Mouse (Mus musculus): ENCODE measurements around the gene Slc9a9. TPM values are rescaled to one million over a fixed set of nuclear protein-coding genes. Genes with fewer than 3 reads are reported as not detected.

The Slc9a9 gene
- polyA plus RNA-seq, 1 experiment, result 4.0 TPM

DNA sequence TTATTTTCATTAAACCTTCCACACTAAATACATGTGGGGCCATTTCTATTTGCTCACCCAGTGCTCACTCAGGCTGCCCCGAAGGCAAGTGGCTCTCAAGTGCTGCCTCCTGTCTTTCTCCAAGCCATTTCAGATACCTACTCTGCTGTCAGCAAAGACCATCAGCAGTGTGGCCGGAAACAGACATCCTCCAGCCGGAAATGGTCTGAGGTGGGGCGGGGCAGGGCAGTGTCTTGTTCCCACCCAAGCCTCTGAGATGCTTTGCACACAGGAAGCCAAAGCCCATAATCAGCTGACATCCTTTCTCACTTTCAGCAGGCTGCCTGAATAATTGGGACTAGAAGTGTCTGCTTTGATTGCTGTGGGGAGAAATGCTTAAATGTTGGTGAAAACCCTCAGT is 450.4 kb downstream of the Slc9a9 start:
- H3K4me3 ChIP-seq (replicated peaks; ENCODE audit: extremely low read depth, low read depth, low read length), result no peak overlapping the region
- no peak for DNase-seq
- H3K4me1 ChIP-seq (ENCODE audit: control insufficient read depth, insufficient read depth, low read length), result no peaks in the 10 kb centered on the region; the same call in 1 of the 2 replicates
- 19% methylated on average over 4 of the region's 4 CpGs for WGBS
- TF ChIP-seq POLR2A (IDR thresholded peaks at IDR 0.05; ENCODE audit: borderline replicate concordance, extremely low read depth, low read depth, low read length) (no peak), CTCF (IDR thresholded peaks at IDR 0.05; ENCODE audit: insufficient read depth, low read length) (no peak)

DNA sequence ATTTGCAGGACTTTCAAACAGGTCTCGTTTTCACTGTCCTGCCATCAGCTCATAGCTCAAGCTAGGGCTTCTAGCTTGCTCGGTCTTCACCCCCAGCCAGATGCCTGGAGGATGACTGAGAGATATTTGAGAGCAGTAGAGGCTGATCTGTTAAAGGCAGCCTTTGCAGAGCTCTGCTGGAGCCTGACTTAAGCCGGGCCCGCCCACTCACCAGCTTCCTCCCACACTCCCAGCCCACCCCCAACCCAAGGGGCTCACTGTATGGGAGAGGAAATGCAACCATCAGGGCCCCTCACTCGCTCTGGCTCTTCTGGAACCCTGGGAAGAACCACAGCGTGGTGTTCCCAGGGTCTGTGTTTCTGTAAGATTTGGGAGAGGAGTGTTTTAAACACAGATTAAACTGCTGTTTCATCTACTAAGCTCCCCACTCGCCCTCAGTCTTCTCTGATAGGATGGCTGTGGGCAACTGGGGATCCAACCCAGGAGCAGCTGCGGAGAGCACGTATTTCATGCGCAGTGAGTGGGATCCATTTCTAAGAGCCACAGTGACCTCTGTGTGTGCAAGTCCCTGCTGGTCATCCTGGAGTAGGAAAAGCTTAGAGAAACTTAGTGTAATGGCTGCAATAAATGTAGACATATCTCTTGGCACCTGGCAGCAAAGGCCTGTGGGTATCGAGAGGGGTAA is 451.6 kb downstream of the Slc9a9 start:
- TF ChIP-seq POLR2A (IDR thresholded peaks at IDR 0.05; ENCODE audit: borderline replicate concordance, extremely low read depth, low read depth, low read length), result no peak
- TF ChIP-seq CTCF (IDR thresholded peaks at IDR 0.05; ENCODE audit: insufficient read depth, low read length), result no peak
- Histone ChIP-seq H3K4me1 (ENCODE audit: control insufficient read depth, insufficient read depth, low read length) (no peaks in the 10 kb centered on the region; the same call in 1 of the 2 replicates), H3K4me3 (replicated peaks; ENCODE audit: extremely low read depth, low read depth, low read length) (no peak overlapping the region)
- DNase-seq, result no peak
- 47% methylated on average over 11 of the region's 11 CpGs for WGBS

DNA sequence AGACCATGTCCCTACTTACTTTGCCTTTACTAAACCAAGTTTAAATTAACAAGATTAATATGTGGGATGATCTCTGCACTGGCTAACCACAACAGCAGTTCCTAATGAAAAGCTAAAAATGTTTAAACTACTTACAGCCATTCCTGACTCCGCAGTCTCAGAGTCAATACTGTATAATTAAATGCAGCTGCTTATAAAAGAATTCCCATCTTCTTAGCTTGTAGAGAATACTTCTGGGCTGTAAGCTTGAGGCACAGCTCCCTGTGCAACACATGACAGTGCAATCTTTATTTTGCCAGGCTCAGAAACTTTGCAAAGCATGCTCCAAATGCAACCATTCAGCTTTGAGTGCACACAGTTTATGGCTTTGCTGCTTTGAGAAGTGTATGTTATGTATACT is 456.0 kb downstream of the Slc9a9 start:
- no peak for DNase-seq
- WGBS, result 98% methylated on average over 1 of the region's 1 CpGs
- H3K4me1 ChIP-seq (ENCODE audit: control insufficient read depth, insufficient read depth, low read length), result no peaks in the 10 kb centered on the region
- no peak overlapping the region for H3K4me3 ChIP-seq (replicated peaks; ENCODE audit: extremely low read depth, low read depth, low read length)
- TF ChIP-seq POLR2A (IDR thresholded peaks at IDR 0.05; ENCODE audit: borderline replicate concordance, extremely low read depth, low read depth, low read length) (no peak), CTCF (IDR thresholded peaks at IDR 0.05; ENCODE audit: insufficient read depth, low read length) (no peak)

DNA sequence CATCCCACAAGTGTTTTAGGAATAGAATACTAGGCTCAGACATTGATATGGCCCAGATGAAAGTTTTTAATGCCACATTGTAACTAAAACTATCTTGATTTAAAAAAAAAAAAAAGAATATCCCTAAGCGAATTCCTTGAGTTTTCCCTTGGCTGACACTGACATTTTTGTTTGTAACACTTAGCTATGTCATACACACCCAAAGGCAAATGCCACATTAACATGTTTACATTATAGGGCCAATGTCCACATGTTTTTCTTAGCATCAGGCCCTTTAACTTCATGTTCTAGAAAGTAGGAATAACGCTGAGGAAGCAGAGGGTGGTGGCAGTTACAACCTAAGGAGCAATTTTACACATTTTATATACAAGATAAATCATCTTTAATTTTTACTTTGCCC is 458.1 kb downstream of the Slc9a9 start:
- H3K4me3 ChIP-seq (replicated peaks; ENCODE audit: extremely low read depth, low read depth, low read length), result no peak overlapping the region
- H3K4me1 ChIP-seq (ENCODE audit: control insufficient read depth, insufficient read depth, low read length), result no peaks in the 10 kb centered on the region
- TF ChIP-seq CTCF (IDR thresholded peaks at IDR 0.05; ENCODE audit: insufficient read depth, low read length), result no peak
- no peak for TF ChIP-seq POLR2A (IDR thresholded peaks at IDR 0.05; ENCODE audit: borderline replicate concordance, extremely low read depth, low read depth, low read length)
- 63% methylated on average over 2 of the region's 2 CpGs for WGBS
- no peak for DNase-seq

DNA sequence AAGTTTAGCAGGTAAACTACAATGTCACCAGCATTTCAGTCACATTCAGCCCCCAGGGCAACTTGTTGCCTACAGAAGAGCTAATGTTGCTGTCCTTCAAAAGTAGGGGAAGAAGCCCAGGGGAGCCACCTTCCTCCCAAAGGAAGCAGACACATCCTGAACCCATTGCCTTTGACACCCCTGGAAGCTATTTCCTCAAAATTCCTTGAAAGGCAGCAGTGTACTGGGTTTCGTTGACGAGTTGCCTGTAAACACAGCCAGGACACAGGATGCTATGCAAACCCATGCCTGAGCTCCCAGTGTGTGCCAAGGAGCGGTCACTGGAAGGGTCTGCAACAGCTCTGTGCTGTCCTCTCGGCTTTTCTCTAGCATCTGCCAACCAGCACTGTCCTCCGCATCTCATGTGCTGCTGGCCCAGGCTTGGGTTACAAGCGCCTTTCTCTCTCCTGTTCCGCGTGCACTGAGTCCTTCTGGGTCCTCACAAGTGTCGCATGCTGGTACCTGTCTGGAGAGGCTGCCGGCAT is 479.6 kb downstream of the Slc9a9 start:
- no peak for DNase-seq
- no peak for TF ChIP-seq POLR2A (IDR thresholded peaks at IDR 0.05; ENCODE audit: borderline replicate concordance, extremely low read depth, low read depth, low read length)
- TF ChIP-seq CTCF (IDR thresholded peaks at IDR 0.05; ENCODE audit: insufficient read depth, low read length), result no peak
- 72% methylated on average over 10 of the region's 10 CpGs for WGBS
- Histone ChIP-seq H3K4me1 (ENCODE audit: control insufficient read depth, insufficient read depth, low read length) (peaks cover 2% of the 10 kb centered on the region; the same call in 1 of the 2 replicates), H3K4me3 (replicated peaks; ENCODE audit: extremely low read depth, low read depth, low read length) (no peak overlapping the region)

DNA sequence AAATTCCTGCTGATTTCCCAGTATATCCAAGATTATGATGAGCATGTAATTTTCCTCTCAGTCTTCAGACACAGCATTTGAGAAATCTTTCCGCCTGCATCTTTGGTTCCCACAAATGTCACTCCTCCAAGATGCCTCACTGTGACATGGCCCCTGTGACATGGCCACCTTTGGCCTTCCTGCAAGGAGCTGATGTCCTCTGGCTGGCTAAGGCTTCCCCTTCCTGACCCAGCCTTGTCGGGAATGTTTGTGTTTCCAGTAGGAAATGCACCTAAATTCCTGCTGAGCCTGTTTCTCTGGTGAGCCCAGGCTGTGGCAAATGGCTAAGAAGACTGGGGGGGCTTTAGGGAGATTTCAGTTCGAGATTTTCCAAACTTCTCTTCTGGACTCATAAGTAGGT is 480.4 kb downstream of the Slc9a9 start:
- 41% methylated on average over 3 of the region's 3 CpGs for WGBS
- DNase-seq, result no peak
- no peak for TF ChIP-seq CTCF (IDR thresholded peaks at IDR 0.05; ENCODE audit: insufficient read depth, low read length)
- TF ChIP-seq POLR2A (IDR thresholded peaks at IDR 0.05; ENCODE audit: borderline replicate concordance, extremely low read depth, low read depth, low read length), result no peak
- peaks cover 2% of the 10 kb centered on the region; the same call in 1 of the 2 replicates for H3K4me1 ChIP-seq (ENCODE audit: control insufficient read depth, insufficient read depth, low read length)
- no peak overlapping the region for H3K4me3 ChIP-seq (replicated peaks; ENCODE audit: extremely low read depth, low read depth, low read length)

DNA sequence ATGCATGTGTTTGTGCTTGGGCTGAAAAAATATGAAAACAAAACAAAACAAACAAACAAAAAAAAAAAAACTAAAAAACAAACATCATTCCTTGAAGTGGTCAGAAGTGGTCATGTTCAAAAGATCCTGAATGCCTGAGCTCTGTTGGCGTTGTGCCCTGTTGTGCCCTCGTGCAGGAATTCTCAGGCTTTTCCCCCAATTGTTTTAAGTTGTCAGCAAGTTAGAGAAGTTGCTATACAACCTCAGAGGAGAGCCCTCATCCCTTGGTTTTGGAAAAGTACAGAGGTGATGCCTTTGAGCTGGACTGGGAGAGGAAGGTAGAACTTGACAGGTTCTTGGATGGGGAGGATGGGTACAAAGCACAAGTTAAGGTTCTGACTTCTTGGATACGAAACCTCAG is 480.9 kb downstream of the Slc9a9 start:
- peaks cover 2% of the 10 kb centered on the region; the same call in 1 of the 2 replicates for H3K4me1 ChIP-seq (ENCODE audit: control insufficient read depth, insufficient read depth, low read length)
- no peak overlapping the region for H3K4me3 ChIP-seq (replicated peaks; ENCODE audit: extremely low read depth, low read depth, low read length)
- no peak for TF ChIP-seq CTCF (IDR thresholded peaks at IDR 0.05; ENCODE audit: insufficient read depth, low read length)
- WGBS, result 51% methylated on average over 3 of the region's 3 CpGs
- DNase-seq, result no peak

DNA sequence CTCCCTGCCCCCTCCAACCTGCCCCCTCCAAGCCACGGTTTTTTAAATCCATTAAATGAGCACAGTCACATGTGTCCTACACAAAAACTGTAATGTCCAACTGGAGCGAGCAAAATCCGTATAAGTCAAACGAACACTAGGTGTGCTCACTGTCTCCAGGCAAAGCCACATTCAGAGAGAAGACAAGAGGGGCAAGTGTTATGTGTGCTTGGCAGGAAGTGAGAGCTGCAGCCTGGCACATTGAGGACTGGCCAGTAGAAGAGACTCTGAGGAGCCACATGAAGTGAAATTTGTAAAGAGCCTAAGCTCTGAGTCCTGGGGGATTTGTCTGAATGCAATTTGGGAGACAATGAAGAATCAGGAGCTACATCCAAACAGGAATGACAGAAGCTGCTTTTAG is 481.3 kb downstream of the Slc9a9 start:
- no peak for TF ChIP-seq CTCF (IDR thresholded peaks at IDR 0.05; ENCODE audit: insufficient read depth, low read length)
- no peak for TF ChIP-seq POLR2A (IDR thresholded peaks at IDR 0.05; ENCODE audit: borderline replicate concordance, extremely low read depth, low read depth, low read length)
- no peak for DNase-seq
- WGBS, result 72% methylated on average over 4 of the region's 4 CpGs
- peaks cover 2% of the 10 kb centered on the region; the same call in 1 of the 2 replicates for H3K4me1 ChIP-seq (ENCODE audit: control insufficient read depth, insufficient read depth, low read length)
- no peak overlapping the region for H3K4me3 ChIP-seq (replicated peaks; ENCODE audit: extremely low read depth, low read depth, low read length)

DNA sequence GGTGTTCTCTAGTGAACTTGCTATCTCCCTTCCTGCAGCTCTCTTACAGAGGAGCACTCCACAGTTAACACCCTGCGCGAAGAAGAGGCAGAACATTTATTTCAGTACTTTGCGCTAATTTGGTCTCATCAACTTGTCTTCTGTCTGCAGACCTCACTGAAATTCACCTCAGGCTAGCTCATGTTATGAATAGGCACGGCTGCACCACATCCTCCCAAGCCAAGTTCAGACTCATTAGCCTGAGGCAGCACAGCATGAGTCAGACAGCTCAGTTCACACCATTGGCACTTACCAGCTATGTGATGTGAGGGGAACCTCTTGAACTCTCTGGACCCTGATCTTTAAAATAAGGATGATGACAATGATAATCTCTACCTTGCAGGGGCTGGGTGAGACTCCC is 482.0 kb downstream of the Slc9a9 start:
- 80% methylated on average over 4 of the region's 4 CpGs for WGBS
- no peak for TF ChIP-seq CTCF (IDR thresholded peaks at IDR 0.05; ENCODE audit: insufficient read depth, low read length)
- TF ChIP-seq POLR2A (IDR thresholded peaks at IDR 0.05; ENCODE audit: borderline replicate concordance, extremely low read depth, low read depth, low read length), result no peak
- Histone ChIP-seq H3K4me1 (ENCODE audit: control insufficient read depth, insufficient read depth, low read length) (peaks cover 2% of the 10 kb centered on the region; the same call in 1 of the 2 replicates), H3K4me3 (replicated peaks; ENCODE audit: extremely low read depth, low read depth, low read length) (no peak overlapping the region)
- DNase-seq, result no peak

DNA sequence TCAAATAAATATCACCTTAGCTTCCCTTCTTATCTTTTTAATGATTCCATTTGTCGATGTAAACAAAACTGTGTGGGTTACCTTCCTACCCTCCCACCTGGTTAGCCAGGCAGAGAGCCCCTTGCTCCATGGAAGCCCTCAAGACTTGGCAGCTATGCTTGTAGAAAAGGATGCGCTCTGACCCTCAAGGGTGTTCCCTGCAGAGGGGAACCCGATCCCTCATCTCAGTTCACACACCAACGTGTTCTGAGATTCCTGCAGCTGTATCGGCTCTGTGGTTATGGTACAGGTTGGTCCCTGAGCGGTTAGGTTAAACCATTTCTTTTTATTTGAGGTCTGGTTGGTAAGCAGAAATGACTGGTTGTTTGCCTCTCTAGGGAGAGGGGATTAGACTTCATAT is 484.3 kb downstream of the Slc9a9 start:
- TF ChIP-seq POLR2A (IDR thresholded peaks at IDR 0.05; ENCODE audit: borderline replicate concordance, extremely low read depth, low read depth, low read length) (no peak), CTCF (IDR thresholded peaks at IDR 0.05; ENCODE audit: insufficient read depth, low read length) (no peak)
- no peak for DNase-seq
- H3K4me1 ChIP-seq (ENCODE audit: control insufficient read depth, insufficient read depth, low read length), result peaks cover 2% of the 10 kb centered on the region; the same call in 1 of the 2 replicates
- 87% methylated on average over 6 of the region's 6 CpGs for whole genome bisulfite sequencing
- H3K4me3 ChIP-seq (replicated peaks; ENCODE audit: extremely low read depth, low read depth, low read length), result no peak overlapping the region
